Mouse (Mus musculus) CD4-positive, CD25-positive, alpha-beta regulatory T cell (primary cell): ENCODE data around the gene Parp1. TPM values are rescaled to one million over a fixed set of nuclear protein-coding genes. Genes with fewer than 3 reads are reported as not detected.

Experiments used
- polyA plus RNA-seq: library from polyadenylated mRNA; unstranded; fragments of 100-300 nt; shearing (Covaris generic); gene quantifications from one replicate; pipeline ENCODE4 v1.2.1, GENCODE M21; 2017

Gene Parp1
- 82.8 TPM for polyA plus RNA-seq

GRCm38 (mm10) chr1:180568761-180569452, at the start of gene Parp1:
Parp1 (plus strand) TSS chr1:180568924.

GRCm38 (mm10) chr1:180641137-180641517, 72.4 kb downstream of the Parp1 start, which contains the start of gene Lin9:
Lin9 (plus strand) TSS chr1:180641150.

Other genes starting within 250 kb of the Parp1 start
- gene Itpkb, start 238.4 kb upstream of the Parp1 start, polyA plus RNA-seq = 73.1 TPM
- gene Stum, start 85.4 kb upstream of the Parp1 start, polyA plus RNA-seq = not detected
- gene Lin9, start 72.2 kb downstream of the Parp1 start, polyA plus RNA-seq = 21.7 TPM
- 0.13 TPM for gene Mixl1, start 128.1 kb downstream of the Parp1 start, polyA plus RNA-seq
- gene Acbd3, start 157.1 kb downstream of the Parp1 start, polyA plus RNA-seq = 48.7 TPM
- 1,306 TPM for gene H3f3a, start 245.0 kb downstream of the Parp1 start, polyA plus RNA-seq